Mouse (Mus musculus) CH12.LX (cell line): Measurements from ENCODE around the gene Klri1.

Experiments used
- CTCF ChIP-seq, 2 experiments: IDR thresholded peaks in 1 of 2; conservative IDR thresholded peaks in 1 of 2; 2 replicates each; pipeline ENCODE4 v1.5.1; 2011 to 2012; ENCODE audit warnings: low read depth in 2 of 2, low read length in 2 of 2, improper control_type of control experiment in 1 of 2, inconsistent platforms in 1 of 2, mild to moderate bottlenecking in 1 of 2, moderate library complexity in 1 of 2
- EP300 ChIP-seq: IDR thresholded peaks from 2 replicates; pipeline ENCODE4 v1.6.1; 2011; ENCODE audit warnings: low read length, improper control_type of control experiment
- ETS1 ChIP-seq: conservative IDR thresholded peaks from 2 replicates; pipeline ENCODE4 v1.6.1; 2012; ENCODE audit warnings: low read depth, mild to moderate bottlenecking, inconsistent platforms, low read length, improper control_type of control experiment, moderate library complexity
- JUN ChIP-seq: IDR thresholded peaks from 2 replicates; pipeline ENCODE4 v1.6.1; 2011; ENCODE audit warnings: low read depth, mild to moderate bottlenecking, low read length, improper control_type of control experiment, moderate library complexity; ENCODE audit not compliant: insufficient read depth
- POLR2A ChIP-seq: IDR thresholded peaks from 2 replicates; pipeline ENCODE4 v1.6.1; 2011; ENCODE audit warnings: low read depth, mild to moderate bottlenecking, improper control_type of control experiment, low read length
- USF1 ChIP-seq: IDR thresholded peaks from 2 replicates; pipeline ENCODE4 v1.6.1; 2014; ENCODE audit warnings: low read depth, mild to moderate bottlenecking, inconsistent platforms, low read length, improper control_type of control experiment
- ZC3H11A ChIP-seq: IDR thresholded peaks from 2 replicates; pipeline ENCODE4 v1.6.1; 2012; ENCODE audit warnings: low read depth, mild to moderate bottlenecking, inconsistent platforms, low read length, improper control_type of control experiment

DNA sequence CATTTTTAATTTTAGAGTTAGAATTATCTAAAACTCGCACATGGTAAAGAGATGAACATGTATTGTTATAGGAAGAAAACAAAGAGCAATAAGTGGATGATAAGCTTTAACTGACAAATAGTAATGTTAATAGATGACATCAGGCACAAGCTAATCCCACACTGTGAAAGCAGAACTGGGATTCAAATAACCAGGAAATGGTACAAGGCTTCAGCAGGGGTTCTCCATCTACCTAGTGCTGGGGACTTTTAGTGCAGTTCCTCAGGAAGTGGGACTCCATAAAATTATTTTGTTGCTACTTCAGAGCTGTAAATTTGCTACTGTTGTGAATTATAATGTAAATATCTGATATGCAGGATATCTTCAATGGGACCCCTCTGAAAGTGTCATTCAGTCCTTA is 10.3 kb upstream of the Klri1 start:
- no peak for TF ChIP-seq ZC3H11A
- TF ChIP-seq CTCF (conservative IDR thresholded peaks at IDR 0.05 in 1 of 2, IDR thresholded peaks at IDR 0.05 in 1 of 2; ENCODE audit: low read depth in 2 of 2, low read length in 2 of 2) = no peak
- TF ChIP-seq ETS1 = no peak
- TF ChIP-seq USF1 = no peak
- no peak for TF ChIP-seq JUN
- no peak for TF ChIP-seq POLR2A
- TF ChIP-seq EP300 = no peak
